Mouse (Mus musculus): Measurements from ENCODE around the gene Trnp1. TPM values are rescaled to one million over a fixed set of nuclear protein-coding genes. Genes with fewer than 3 reads are reported as not detected.

Gene Trnp1
- polyA plus RNA-seq, 1 experiment = 1.0 TPM

- H3K4me1 ChIP-seq (ENCODE audit: control insufficient read depth, insufficient read depth, insufficient read length, low read length) = peaks cover 6% of the 10 kb centered on the region
- H3K4me3 ChIP-seq (ENCODE audit: insufficient read depth, low read depth, low read length) = peak overlapping the region; percentile 30
- H3K27ac ChIP-seq (replicated peaks; ENCODE audit: low read depth, low read length) = no peak overlapping the region
Measured at GRCm38 (mm10) chr4:133484266-133485025, 13.9 kb downstream of the Trnp1 start.

- Histone ChIP-seq H3K4me3 (ENCODE audit: insufficient read depth, low read depth, low read length) (no peak overlapping the region), H3K4me1 (ENCODE audit: control insufficient read depth, insufficient read depth, insufficient read length, low read length) (peaks cover 5% of the 10 kb centered on the region; the same call in 1 of the 2 replicates), H3K27ac (replicated peaks; ENCODE audit: low read depth, low read length) (no peak overlapping the region)
Measured at GRCm38 (mm10) chr4:133482479-133482878, 15.9 kb downstream of the Trnp1 start.

GRCm38 (mm10) chr4:133481488-133481887, 16.9 kb downstream of the Trnp1 start:
- Histone ChIP-seq H3K4me3 (ENCODE audit: insufficient read depth, low read depth, low read length) (no peak overlapping the region), H3K4me1 (ENCODE audit: control insufficient read depth, insufficient read depth, insufficient read length, low read length) (peaks cover 5% of the 10 kb centered on the region; the same call in 1 of the 2 replicates), H3K27ac (replicated peaks; ENCODE audit: low read depth, low read length) (no peak overlapping the region)

DNA sequence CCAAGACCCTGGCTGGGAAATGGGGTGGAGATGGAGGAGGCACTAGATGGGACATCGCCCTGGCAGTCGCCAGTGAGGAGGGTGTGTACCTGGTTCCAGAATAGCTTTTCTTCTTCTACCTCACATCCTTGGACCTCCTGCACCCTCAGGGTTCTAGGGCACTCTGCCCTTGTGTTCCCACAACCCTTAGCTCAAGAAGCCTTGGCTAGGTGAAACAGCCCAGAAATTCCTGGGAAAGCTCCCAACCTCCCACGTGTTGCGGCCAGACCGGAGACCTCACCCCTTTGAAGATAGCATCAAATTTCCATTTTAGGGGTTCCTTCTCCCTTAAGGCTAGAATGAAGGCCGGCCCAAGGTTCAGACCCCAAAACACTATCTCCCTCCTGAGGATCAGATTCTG, 17.6 kb downstream of the Trnp1 start:
- H3K4me1 ChIP-seq (ENCODE audit: control insufficient read depth, insufficient read depth, insufficient read length, low read length) = peaks cover 5% of the 10 kb centered on the region; the same call in 1 of the 2 replicates
- peak overlapping the region; percentile 52; the same call in 1 of the 2 replicates for H3K4me3 ChIP-seq (ENCODE audit: insufficient read depth, low read depth, low read length)
- no peak overlapping the region for H3K27ac ChIP-seq (replicated peaks; ENCODE audit: low read depth, low read length)

DNA sequence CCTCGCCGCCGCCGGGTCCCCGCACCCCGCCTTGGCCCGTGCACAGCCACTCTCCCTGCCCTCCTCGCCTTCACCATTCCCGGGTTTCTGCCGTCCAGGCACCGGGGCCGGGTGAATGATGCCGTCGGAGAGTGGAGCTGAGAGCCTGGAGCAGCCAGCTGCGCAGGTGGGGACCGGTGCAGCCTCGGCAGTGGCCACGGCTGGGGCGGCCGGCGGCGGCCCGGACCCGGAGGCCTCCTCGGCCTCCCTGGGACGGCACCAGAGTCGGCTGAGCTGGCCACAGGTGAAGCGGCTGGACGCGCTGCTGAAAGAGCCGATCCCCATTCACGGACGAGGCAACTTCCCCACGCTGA, 18.2 kb downstream of the Trnp1 start:
- peaks cover 5% of the 10 kb centered on the region; the same call in 1 of the 2 replicates for H3K4me1 ChIP-seq (ENCODE audit: control insufficient read depth, insufficient read depth, insufficient read length, low read length)
- H3K27ac ChIP-seq (replicated peaks; ENCODE audit: low read depth, low read length) = no peak overlapping the region
- peak overlapping the region; percentile 52 for H3K4me3 ChIP-seq (ENCODE audit: insufficient read depth, low read depth, low read length)

DNA sequence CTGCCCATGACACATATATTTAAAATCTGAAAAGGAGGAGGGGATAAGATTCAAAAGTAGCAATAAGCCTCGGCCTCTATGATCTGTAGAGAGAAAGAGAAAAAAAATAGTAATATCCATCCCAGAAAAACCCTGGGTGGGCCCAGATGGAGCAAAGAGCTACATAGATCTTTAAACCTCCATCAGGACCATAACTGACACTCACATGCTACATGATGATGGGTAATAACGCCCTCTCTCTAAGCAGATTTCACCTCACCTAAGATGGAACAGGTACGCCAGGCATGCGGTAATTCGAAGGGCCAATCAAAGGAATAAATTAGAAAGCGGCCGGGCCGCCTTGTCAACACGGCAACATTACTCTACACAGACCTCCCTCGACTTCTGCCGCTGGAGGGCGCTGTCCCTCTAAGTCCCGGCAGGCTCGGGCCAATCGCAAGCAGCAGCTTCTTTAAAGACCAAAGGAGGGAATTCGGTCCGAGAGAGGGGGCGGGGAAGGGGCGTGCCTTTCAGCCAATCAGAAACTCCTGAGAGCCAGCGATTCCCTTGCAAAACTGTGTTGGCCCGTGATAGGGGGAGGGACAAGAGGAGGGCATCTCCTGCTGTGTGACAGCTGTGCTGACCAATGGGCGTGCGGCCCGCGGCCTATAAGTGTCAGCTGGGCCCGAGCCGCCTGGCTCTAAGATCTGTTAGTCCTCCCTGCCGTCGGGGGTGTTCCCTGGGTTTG, 18.7 kb downstream of the Trnp1 start, which contains the start of gene Tent5b:
Gene Tent5b, plus strand, starts transcription at position 675 of the 727 bp plus-strand sequence.
- Histone ChIP-seq H3K4me3 (ENCODE audit: insufficient read depth, low read depth, low read length) (peak within 1 kb of the TSS; percentile 52), H3K27ac (replicated peaks; ENCODE audit: low read depth, low read length) (no peak within 1 kb of the TSS), H3K4me1 (ENCODE audit: control insufficient read depth, insufficient read depth, insufficient read length, low read length) (peaks cover 5% of the 10 kb centered on the region; the same call in 1 of the 2 replicates)

GRCm38 (mm10) chr4:133473833-133474232, 24.5 kb downstream of the Trnp1 start:
- no peaks in the 10 kb centered on the region for H3K4me1 ChIP-seq (ENCODE audit: control insufficient read depth, insufficient read depth, insufficient read length, low read length)
- no peak overlapping the region for H3K4me3 ChIP-seq (ENCODE audit: insufficient read depth, low read depth, low read length)
- H3K27ac ChIP-seq (replicated peaks; ENCODE audit: low read depth, low read length) = no peak overlapping the region

GRCm38 (mm10) chr4:133471135-133471821, 27.1 kb downstream of the Trnp1 start:
- Histone ChIP-seq H3K27ac (replicated peaks; ENCODE audit: low read depth, low read length) (no peak overlapping the region), H3K4me3 (ENCODE audit: insufficient read depth, low read depth, low read length) (no peak overlapping the region), H3K4me1 (ENCODE audit: control insufficient read depth, insufficient read depth, insufficient read length, low read length) (no peaks in the 10 kb centered on the region)

DNA sequence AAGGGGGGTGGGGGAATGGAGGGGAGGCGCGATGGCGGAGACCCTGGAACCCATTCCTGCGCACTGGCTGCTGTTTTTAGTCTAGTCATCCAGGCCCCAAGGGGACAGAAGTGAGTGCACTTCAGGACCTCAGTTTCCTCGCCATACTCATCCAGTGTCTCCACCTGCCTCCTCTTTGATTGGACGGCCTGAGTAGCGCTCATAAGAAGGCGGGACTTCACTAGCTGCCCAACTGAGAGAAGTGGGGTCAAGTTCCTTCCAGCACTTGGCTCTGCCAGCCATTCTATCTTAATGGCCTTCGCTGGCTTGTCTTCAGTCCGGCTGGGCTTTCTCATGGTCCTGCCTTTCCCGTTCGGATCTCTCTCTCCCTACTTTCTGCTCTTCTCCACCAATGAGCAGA, 29.2 kb downstream of the Trnp1 start:
- Histone ChIP-seq H3K27ac (replicated peaks; ENCODE audit: low read depth, low read length) (no peak overlapping the region), H3K4me3 (ENCODE audit: insufficient read depth, low read depth, low read length) (peak overlapping the region; percentile 23; the same call in 1 of the 2 replicates), H3K4me1 (ENCODE audit: control insufficient read depth, insufficient read depth, insufficient read length, low read length) (no peaks in the 10 kb centered on the region)

GRCm38 (mm10) chr4:133468080-133468479, 30.3 kb downstream of the Trnp1 start:
- H3K4me1 ChIP-seq (ENCODE audit: control insufficient read depth, insufficient read depth, insufficient read length, low read length) = peaks cover 5% of the 10 kb centered on the region; the same call in 1 of the 2 replicates
- H3K27ac ChIP-seq (replicated peaks; ENCODE audit: low read depth, low read length) = 0 out of 2 replicates have a peak overlapping the region, but pooled peaks have one; percentile 19
- peak overlapping the region; percentile 61 for H3K4me3 ChIP-seq (ENCODE audit: insufficient read depth, low read depth, low read length)

GRCm38 (mm10) chr4:133463184-133463583, 35.2 kb downstream of the Trnp1 start:
- Histone ChIP-seq H3K27ac (replicated peaks; ENCODE audit: low read depth, low read length) (peak overlapping the region; percentile 73), H3K4me3 (ENCODE audit: insufficient read depth, low read depth, low read length) (no peak overlapping the region), H3K4me1 (ENCODE audit: control insufficient read depth, insufficient read depth, insufficient read length, low read length) (peaks cover 25% of the 10 kb centered on the region)

DNA sequence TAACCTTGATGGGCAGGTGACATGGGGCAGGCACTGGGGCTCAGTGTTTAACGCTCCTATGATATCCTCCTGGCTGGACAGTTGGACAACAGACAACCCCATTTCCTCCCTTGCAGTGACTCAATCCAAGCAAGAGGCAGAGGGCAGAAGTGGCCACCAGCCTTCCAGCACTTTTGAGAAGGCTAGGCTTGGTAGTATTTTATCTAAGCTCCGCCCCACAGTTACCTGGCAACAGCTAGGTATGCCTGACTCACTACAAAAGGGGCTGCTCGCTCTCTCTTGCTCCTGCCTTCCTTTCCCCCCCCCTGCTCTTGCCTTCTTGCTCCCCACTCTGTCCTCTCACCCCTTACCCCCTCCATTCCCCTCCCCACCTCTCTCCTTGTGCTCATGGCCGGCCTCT, 37.0 kb downstream of the Trnp1 start:
- peaks cover 28% of the 10 kb centered on the region for H3K4me1 ChIP-seq (ENCODE audit: control insufficient read depth, insufficient read depth, insufficient read length, low read length)
- H3K4me3 ChIP-seq (ENCODE audit: insufficient read depth, low read depth, low read length) = no peak overlapping the region

GRCm38 (mm10) chr4:133460796-133461325, 37.5 kb downstream of the Trnp1 start:
- H3K27ac ChIP-seq (replicated peaks; ENCODE audit: low read depth, low read length) = no peak overlapping the region
- peaks cover 28% of the 10 kb centered on the region for H3K4me1 ChIP-seq (ENCODE audit: control insufficient read depth, insufficient read depth, insufficient read length, low read length)
- H3K4me3 ChIP-seq (ENCODE audit: insufficient read depth, low read depth, low read length) = no peak overlapping the region

More for the DNA sequence above, 37.0 kb downstream of the Trnp1 start:
- H3K27ac ChIP-seq (replicated peaks; ENCODE audit: low read depth, low read length) = no peak overlapping the region

- no peak overlapping the region for H3K27ac ChIP-seq (replicated peaks; ENCODE audit: low read depth, low read length)
- H3K4me1 ChIP-seq (ENCODE audit: control insufficient read depth, insufficient read depth, insufficient read length, low read length) = peaks cover 28% of the 10 kb centered on the region
- no peak overlapping the region for H3K4me3 ChIP-seq (ENCODE audit: insufficient read depth, low read depth, low read length)
Measured at GRCm38 (mm10) chr4:133460006-133460405, 38.3 kb downstream of the Trnp1 start.

- Histone ChIP-seq H3K27ac (replicated peaks; ENCODE audit: low read depth, low read length) (no peak overlapping the region), H3K4me1 (ENCODE audit: control insufficient read depth, insufficient read depth, insufficient read length, low read length) (peaks cover 23% of the 10 kb centered on the region), H3K4me3 (ENCODE audit: insufficient read depth, low read depth, low read length) (no peak overlapping the region)
Measured at GRCm38 (mm10) chr4:133458044-133458443, 40.3 kb downstream of the Trnp1 start.

All from brown adipose tissue, adult 24 weeks (tissue).